Comparison of ENCODE assay signal across 12 mouse cellular contexts in the genomic region with DNA sequence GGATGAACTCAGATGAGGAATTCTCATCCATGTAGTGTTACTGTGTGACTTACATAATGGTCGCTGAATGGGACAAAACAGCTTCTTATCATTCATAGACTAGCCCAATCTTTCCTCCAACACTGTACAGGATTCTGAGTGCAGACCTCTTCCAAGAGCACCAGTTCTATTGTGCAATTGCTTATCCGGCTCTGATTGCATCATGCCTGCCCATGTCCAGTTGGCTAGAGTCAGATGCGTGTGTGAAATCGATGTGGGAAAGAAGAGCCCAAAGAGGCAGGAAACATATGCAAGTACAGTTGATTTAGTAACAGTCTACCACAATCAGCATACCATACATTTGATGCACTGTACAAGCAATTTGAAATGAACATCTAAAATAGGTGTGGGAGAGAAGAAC.
A peak's percentile ranks its signal among the peaks of the same experiment; 100 is the strongest.
DNase-seq lines count a peak whose midpoint lies in the region; ATAC-seq and TF ChIP-seq lines count a peak whose summit lies in the region.
"Had no signal": no experiment of that assay in that cellular context is flagged by ENCODE, and none has a peak within 500 bp of the region (broad histone marks: within the 10 kb centered on the region; RNA-seq: fewer than 3 reads in every experiment).

No protein-coding gene starts in this region.

- no peaks in the 10 kb centered on the region for H3K36me3 ChIP-seq in liver, embryonic 14.5 days (replicated peaks; ENCODE audit: control insufficient read depth, insufficient read depth, low read depth)
- H3K36me3 ChIP-seq: forebrain, embryonic 12.5 days; heart, embryonic 13.5 days had no signal

- DNase-seq in heart, adult 11 months = peak; percentile 97
- DNase-seq in heart, postnatal 4 days = no peak
- peak; percentile 20 for DNase-seq in c-Kit-positive CD71-negative TER-119-negative erythroid progenitor cells, embryonic 14.5 days (ENCODE audit: low read depth)
- peak; percentile 27 to 34 (median 29) for DNase-seq in liver, embryonic 14.5 days (ENCODE audit: low read depth in 3 of 3, low spot score in 3 of 3)
- DNase-seq in testis, postnatal 14 days (ENCODE audit: low spot score) = no peak
- DNase-seq in layer of hippocampus, postnatal 36 days = no peak
- DNase-seq in kidney, adult 8-10 months = no peak

- no peak overlapping the region for H3K4me2 ChIP-seq in liver, embryonic 14.5 days (ENCODE audit: low read depth)
- H3K4me2 ChIP-seq: forebrain, embryonic 12.5 days; heart, embryonic 13.5 days had no signal

- no peaks in the 10 kb centered on the region for H3K9me3 ChIP-seq in liver, embryonic 14.5 days (ENCODE audit: control insufficient read depth, low read length)
- H3K9me3 ChIP-seq: forebrain, embryonic 12.5 days; heart, embryonic 13.5 days had no signal

- TF ChIP-seq CTCF in liver, embryonic 14.5 days (IDR thresholded peaks at IDR 0.05; ENCODE audit: low read depth) = no peak

- peak; percentile 50; the same call in 1 of the 2 replicates for ATAC-seq in liver, embryonic 14.5 days (ENCODE audit: insufficient read depth)
- ATAC-seq in megakaryocyte progenitor cell, adult 5-6 weeks (replicated peaks; ENCODE audit: poor library complexity) = peak; percentile 97
- ATAC-seq: hindbrain, embryonic 16.5 days had no signal

- H3K4me1 ChIP-seq in liver, embryonic 14.5 days (replicated peaks; ENCODE audit: control insufficient read depth in 2 of 2, insufficient read depth in 2 of 2, low read length in 1 of 2) = no peaks in the 10 kb centered on the region
- H3K4me1 ChIP-seq: forebrain, embryonic 12.5 days had no signal

- H3K9ac ChIP-seq in liver, embryonic 14.5 days (replicated peaks) = no peak overlapping the region
- H3K9ac ChIP-seq: forebrain, embryonic 12.5 days; heart, embryonic 13.5 days had no signal

- no peak overlapping the region for H3K27ac ChIP-seq in liver, embryonic 14.5 days
- H3K27ac ChIP-seq: forebrain, embryonic 12.5 days; heart, embryonic 13.5 days; kidney, postnatal 0 days had no signal

- 39% methylated on average over 4 of the region's 4 CpGs for WGBS in liver, embryonic 14.5 days (ENCODE audit: insufficient replicate concordance)

- H3K4me3 ChIP-seq in liver, embryonic 14.5 days (ENCODE audit: insufficient read depth in 1 of 2, low read depth in 2 of 2, low read length in 2 of 2) = no peak overlapping the region
- H3K4me3 ChIP-seq: forebrain, embryonic 12.5 days; heart, embryonic 13.5 days had no signal

- TF ChIP-seq EP300 in liver, embryonic 14.5 days (IDR thresholded peaks at IDR 0.05; ENCODE audit: low read depth) = no peak

- no peaks in the 10 kb centered on the region for H3K27me3 ChIP-seq in liver, embryonic 14.5 days (ENCODE audit: control insufficient read depth, insufficient read depth, low read length)
- H3K27me3 ChIP-seq: forebrain, embryonic 12.5 days had no signal

Comparison
In these comparisons a context has a peak if more than half of its experiments do, and no peak if none do; other contexts are left out.
1. DNase-seq: peak in heart, adult 11 months (single experiment), c-Kit-positive CD71-negative TER-119-negative erythroid progenitor cells, embryonic 14.5 days (single experiment) and liver, embryonic 14.5 days (3 of 3); none in heart, postnatal 4 days (single experiment), testis, postnatal 14 days (single experiment), layer of hippocampus, postnatal 36 days (0 of 2) and kidney, adult 8-10 months (0 of 2).